Mouse (Mus musculus): Measurements from ENCODE around the gene Galr3. TPM values are rescaled to one million over a fixed set of nuclear protein-coding genes. Genes with fewer than 3 reads are reported as not detected.

Galr3 gene
- 0.98 TPM for polyA plus RNA-seq (2014; fragmentation: Illumina TruSeq; extraction: RNeasy Lipid Tissue Mini Kit (QIAGEN cat#74804); ENCODE audit: low read depth, low replicate concordance)

GRCm38 (mm10) chr15:79041585-79041984, at the start of gene Galr3:
TSS of gene Galr3 (plus strand) at chr15:79041885.

GRCm38 (mm10) chr15:79028237-79028738, 13.4 kb upstream of the Galr3 start, which contains the start of gene H1f0:
TSS of gene H1f0 (plus strand) at chr15:79028450.

GRCm38 (mm10) chr15:79062376-79063159, 20.9 kb downstream of the Galr3 start, which contains the start of gene Ankrd54:
TSS of gene Ankrd54 (minus strand) at chr15:79062893.

GRCm38 (mm10) chr15:79074913-79075532, 33.3 kb downstream of the Galr3 start, which contains the start of gene Eif3l:
TSS of gene Eif3l (plus strand) at chr15:79075179.

Other genes with a start within 250 kb of the Galr3 start
- 22.6 TPM for gene Card10, start 238.8 kb upstream of the Galr3 start, polyA plus RNA-seq (2014; fragmentation: Illumina TruSeq; extraction: RNeasy Lipid Tissue Mini Kit (QIAGEN cat#74804); ENCODE audit: low read depth, low replicate concordance)
- 41.9 TPM for gene Cdc42ep1, start 199.3 kb upstream of the Galr3 start, polyA plus RNA-seq (2014; fragmentation: Illumina TruSeq; extraction: RNeasy Lipid Tissue Mini Kit (QIAGEN cat#74804); ENCODE audit: low read depth, low replicate concordance)
- gene Lgals2, start 186.4 kb upstream of the Galr3 start, polyA plus RNA-seq (2014; fragmentation: Illumina TruSeq; extraction: RNeasy Lipid Tissue Mini Kit (QIAGEN cat#74804); ENCODE audit: low read depth, low replicate concordance) = 4.6 TPM
- gene Gga1, start 164.7 kb upstream of the Galr3 start, polyA plus RNA-seq (2014; fragmentation: Illumina TruSeq; extraction: RNeasy Lipid Tissue Mini Kit (QIAGEN cat#74804); ENCODE audit: low read depth, low replicate concordance) = 49.2 TPM
- gene Gm49510, start 142.2 kb upstream of the Galr3 start, polyA plus RNA-seq (2014; fragmentation: Illumina TruSeq; extraction: RNeasy Lipid Tissue Mini Kit (QIAGEN cat#74804); ENCODE audit: low read depth, low replicate concordance) = not detected
- gene Sh3bp1, start 142.1 kb upstream of the Galr3 start, polyA plus RNA-seq (2014; fragmentation: Illumina TruSeq; extraction: RNeasy Lipid Tissue Mini Kit (QIAGEN cat#74804); ENCODE audit: low read depth, low replicate concordance) = 11.6 TPM
- 3.2 TPM for gene Pdxp, start 128.0 kb upstream of the Galr3 start, polyA plus RNA-seq (2014; fragmentation: Illumina TruSeq; extraction: RNeasy Lipid Tissue Mini Kit (QIAGEN cat#74804); ENCODE audit: low read depth, low replicate concordance)
- gene Lgals1, start 115.2 kb upstream of the Galr3 start, polyA plus RNA-seq (2014; fragmentation: Illumina TruSeq; extraction: RNeasy Lipid Tissue Mini Kit (QIAGEN cat#74804); ENCODE audit: low read depth, low replicate concordance) = 1,028 TPM
- gene Nol12, start 107.0 kb upstream of the Galr3 start, polyA plus RNA-seq (2014; fragmentation: Illumina TruSeq; extraction: RNeasy Lipid Tissue Mini Kit (QIAGEN cat#74804); ENCODE audit: low read depth, low replicate concordance) = 33.5 TPM
- gene Triobp, start 94.2 kb upstream of the Galr3 start, polyA plus RNA-seq (2014; fragmentation: Illumina TruSeq; extraction: RNeasy Lipid Tissue Mini Kit (QIAGEN cat#74804); ENCODE audit: low read depth, low replicate concordance) = 45.1 TPM
- 112 TPM for gene H1f0, start 13.4 kb upstream of the Galr3 start, polyA plus RNA-seq (2014; fragmentation: Illumina TruSeq; extraction: RNeasy Lipid Tissue Mini Kit (QIAGEN cat#74804); ENCODE audit: low read depth, low replicate concordance)
- gene Ankrd54, start 21.0 kb downstream of the Galr3 start, polyA plus RNA-seq (2014; fragmentation: Illumina TruSeq; extraction: RNeasy Lipid Tissue Mini Kit (QIAGEN cat#74804); ENCODE audit: low read depth, low replicate concordance) = 36.9 TPM
- gene Eif3l, start 33.3 kb downstream of the Galr3 start, polyA plus RNA-seq (2014; fragmentation: Illumina TruSeq; extraction: RNeasy Lipid Tissue Mini Kit (QIAGEN cat#74804); ENCODE audit: low read depth, low replicate concordance) = 142 TPM
- 29.7 TPM for gene Micall1, start 67.0 kb downstream of the Galr3 start, polyA plus RNA-seq (2014; fragmentation: Illumina TruSeq; extraction: RNeasy Lipid Tissue Mini Kit (QIAGEN cat#74804); ENCODE audit: low read depth, low replicate concordance)
- 84.6 TPM for gene Polr2f, start 99.1 kb downstream of the Galr3 start, polyA plus RNA-seq (2014; fragmentation: Illumina TruSeq; extraction: RNeasy Lipid Tissue Mini Kit (QIAGEN cat#74804); ENCODE audit: low read depth, low replicate concordance)
- 22.1 TPM for gene 1700088E04Rik, start 99.4 kb downstream of the Galr3 start, polyA plus RNA-seq (2014; fragmentation: Illumina TruSeq; extraction: RNeasy Lipid Tissue Mini Kit (QIAGEN cat#74804); ENCODE audit: low read depth, low replicate concordance)
- 0.63 TPM for gene Sox10, start 123.4 kb downstream of the Galr3 start, polyA plus RNA-seq (2014; fragmentation: Illumina TruSeq; extraction: RNeasy Lipid Tissue Mini Kit (QIAGEN cat#74804); ENCODE audit: low read depth, low replicate concordance)
- 33.1 TPM for gene Pick1, start 187.3 kb downstream of the Galr3 start, polyA plus RNA-seq (2014; fragmentation: Illumina TruSeq; extraction: RNeasy Lipid Tissue Mini Kit (QIAGEN cat#74804); ENCODE audit: low read depth, low replicate concordance)
- 0.60 TPM for gene Gm49486, start 187.5 kb downstream of the Galr3 start, polyA plus RNA-seq (2014; fragmentation: Illumina TruSeq; extraction: RNeasy Lipid Tissue Mini Kit (QIAGEN cat#74804); ENCODE audit: low read depth, low replicate concordance)
- 0.17 TPM for gene Slc16a8, start 212.9 kb downstream of the Galr3 start, polyA plus RNA-seq (2014; fragmentation: Illumina TruSeq; extraction: RNeasy Lipid Tissue Mini Kit (QIAGEN cat#74804); ENCODE audit: low read depth, low replicate concordance)
- gene Baiap2l2, start 243.7 kb downstream of the Galr3 start, polyA plus RNA-seq (2014; fragmentation: Illumina TruSeq; extraction: RNeasy Lipid Tissue Mini Kit (QIAGEN cat#74804); ENCODE audit: low read depth, low replicate concordance) = 0.94 TPM

All from adipose tissue, adult 10 weeks (tissue).